Mouse (Mus musculus) E14TG2a.4 (cell line): ENCODE data around the gene Dact3.

Experiments used
- CTCF ChIP-seq: conservative IDR thresholded peaks from 2 replicates; pipeline ENCODE4 v1.5.1; 2014; ENCODE audit warnings: low read length
- NANOG ChIP-seq: IDR thresholded peaks from 2 replicates; pipeline ENCODE4 v1.6.1; 2014; ENCODE audit warnings: borderline replicate concordance, low read length, mixed read lengths
- POU5F1 ChIP-seq: IDR thresholded peaks from 2 replicates; pipeline ENCODE4 v1.6.1; 2014; ENCODE audit warnings: low read length, borderline replicate concordance

GRCm38 (mm10) chr7:16875310-16875325, at the start of gene Dact3:
- TF ChIP-seq CTCF (no peak), POU5F1 (no peak), NANOG (no peak)
